Mouse (Mus musculus) E14TG2a.4 (cell line): Measurements from ENCODE around the gene Klhl42.
A peak's percentile ranks its signal among the peaks of the same experiment; 100 is the strongest.

ENCODE experiments used
- H3K27me3 ChIP-seq: 2 replicates; pipeline ENCODE4 v1.6.1; 2014; ENCODE audit warnings: low read length, control low read depth; ENCODE audit not compliant: insufficient read depth
- H3K36me3 ChIP-seq: 2 replicates; pipeline ENCODE4 v1.6.1; 2014; ENCODE audit warnings: low read length, control low read depth; ENCODE audit not compliant: insufficient read depth
- H3K4me1 ChIP-seq: replicated peaks from 2 replicates; pipeline ENCODE4 v1.6.1; 2014; ENCODE audit warnings: low read depth, low read length, control low read depth
- H3K4me3 ChIP-seq: replicated peaks from 2 replicates; pipeline ENCODE4 v1.5.1; 2014; ENCODE audit warnings: mild to moderate bottlenecking, low read length
- H3K9me3 ChIP-seq: 2 replicates; pipeline ENCODE4 v1.6.1; 2014; ENCODE audit warnings: low read length, control low read depth
- CTCF ChIP-seq: conservative IDR thresholded peaks from 2 replicates; pipeline ENCODE4 v1.5.1; 2014; ENCODE audit warnings: low read length
- NANOG ChIP-seq: IDR thresholded peaks from 2 replicates; pipeline ENCODE4 v1.6.1; 2014; ENCODE audit warnings: borderline replicate concordance, low read length, mixed read lengths
- POU5F1 ChIP-seq: IDR thresholded peaks from 2 replicates; pipeline ENCODE4 v1.6.1; 2014; ENCODE audit warnings: low read length, borderline replicate concordance

Klhl42 gene

DNA sequence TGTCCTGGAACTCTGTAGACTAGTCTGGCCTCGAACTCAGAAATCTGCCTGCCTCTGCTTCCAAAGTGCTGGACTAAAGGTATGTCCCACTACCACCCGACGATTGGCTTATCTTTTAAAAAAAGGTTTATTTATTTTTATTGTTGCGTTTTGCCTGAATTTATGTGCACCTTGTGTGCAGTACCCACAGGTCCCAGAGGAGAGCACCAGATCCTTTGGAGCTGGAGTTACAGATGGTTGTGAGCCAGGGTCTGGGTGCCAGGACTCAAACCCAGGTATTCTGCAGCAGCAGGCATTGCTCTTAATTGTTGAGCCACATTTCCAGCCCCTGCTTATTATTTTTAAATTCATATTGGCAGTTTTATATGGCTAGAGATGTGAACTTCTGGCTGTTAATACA lies 4.9 kb downstream of the Klhl42 start:
- Histone ChIP-seq H3K9me3 (no peaks in the 10 kb centered on the region), H3K36me3 (peaks cover 38% of the 10 kb centered on the region), H3K4me3 (no peak overlapping the region), H3K4me1 (peaks cover 64% of the 10 kb centered on the region), H3K27me3 (no peaks in the 10 kb centered on the region)
- TF ChIP-seq POU5F1 (no peak), CTCF (peak; percentile 88)

DNA sequence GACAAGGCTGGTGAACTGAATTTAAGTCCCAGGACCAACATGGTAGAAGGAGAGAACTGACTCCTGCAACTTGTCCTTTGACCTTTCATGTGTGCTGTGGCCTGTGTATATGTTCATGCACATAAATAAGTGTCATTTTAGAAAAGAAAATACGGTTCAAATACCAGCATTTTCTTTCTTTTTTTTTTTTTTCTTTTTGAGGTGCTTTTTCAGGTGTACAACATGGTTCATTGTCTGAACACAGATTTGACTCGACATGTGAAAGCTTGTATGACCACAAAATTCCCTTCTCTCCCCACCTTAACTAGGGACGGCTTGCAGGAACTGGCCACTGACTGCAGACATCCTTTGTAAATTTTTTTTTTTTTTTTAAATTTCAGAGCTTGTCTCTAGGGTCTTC lies 5.8 kb downstream of the Klhl42 start:
- H3K4me3 ChIP-seq, result no peak overlapping the region
- TF ChIP-seq CTCF (no peak), NANOG (no peak), POU5F1 (no peak)
- H3K9me3 ChIP-seq, result no peaks in the 10 kb centered on the region
- peaks cover 46% of the 10 kb centered on the region for H3K36me3 ChIP-seq
- H3K27me3 ChIP-seq, result no peaks in the 10 kb centered on the region
- peaks cover 72% of the 10 kb centered on the region for H3K4me1 ChIP-seq

DNA sequence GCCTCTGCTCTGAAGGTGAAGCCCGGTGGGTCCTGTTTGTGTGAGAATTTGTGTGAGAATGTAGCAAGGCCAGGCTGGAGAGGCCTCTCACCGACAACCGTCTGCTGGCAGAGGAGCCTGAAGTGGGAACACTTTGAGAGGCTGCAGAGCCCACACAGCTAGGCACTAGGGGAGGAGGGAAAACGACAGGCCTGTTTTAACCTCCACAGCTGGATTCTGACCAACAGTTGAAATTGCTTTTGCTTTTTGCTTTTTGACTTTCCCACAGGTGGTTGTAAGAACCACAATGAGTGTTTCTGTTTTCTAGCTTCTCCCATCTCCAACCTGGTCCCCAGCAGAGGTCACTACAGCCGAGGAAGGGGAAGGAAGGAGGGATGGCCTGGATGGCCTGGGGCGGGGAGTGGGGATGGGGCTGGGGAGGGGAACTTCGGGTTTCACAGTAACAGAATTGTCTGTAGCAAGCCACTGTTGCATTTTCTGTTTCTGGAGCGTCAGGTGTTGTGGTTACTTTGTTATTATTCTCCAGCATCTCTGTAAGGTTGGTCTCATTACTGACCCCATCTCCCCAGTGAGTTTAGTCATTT lies 6.3 kb downstream of the Klhl42 start:
- Histone ChIP-seq H3K27me3 (no peaks in the 10 kb centered on the region), H3K36me3 (peaks cover 51% of the 10 kb centered on the region), H3K9me3 (no peaks in the 10 kb centered on the region), H3K4me1 (peaks cover 69% of the 10 kb centered on the region), H3K4me3 (no peak overlapping the region)
- TF ChIP-seq CTCF, result no peak
- no peak for TF ChIP-seq POU5F1
- no peak for TF ChIP-seq NANOG

DNA sequence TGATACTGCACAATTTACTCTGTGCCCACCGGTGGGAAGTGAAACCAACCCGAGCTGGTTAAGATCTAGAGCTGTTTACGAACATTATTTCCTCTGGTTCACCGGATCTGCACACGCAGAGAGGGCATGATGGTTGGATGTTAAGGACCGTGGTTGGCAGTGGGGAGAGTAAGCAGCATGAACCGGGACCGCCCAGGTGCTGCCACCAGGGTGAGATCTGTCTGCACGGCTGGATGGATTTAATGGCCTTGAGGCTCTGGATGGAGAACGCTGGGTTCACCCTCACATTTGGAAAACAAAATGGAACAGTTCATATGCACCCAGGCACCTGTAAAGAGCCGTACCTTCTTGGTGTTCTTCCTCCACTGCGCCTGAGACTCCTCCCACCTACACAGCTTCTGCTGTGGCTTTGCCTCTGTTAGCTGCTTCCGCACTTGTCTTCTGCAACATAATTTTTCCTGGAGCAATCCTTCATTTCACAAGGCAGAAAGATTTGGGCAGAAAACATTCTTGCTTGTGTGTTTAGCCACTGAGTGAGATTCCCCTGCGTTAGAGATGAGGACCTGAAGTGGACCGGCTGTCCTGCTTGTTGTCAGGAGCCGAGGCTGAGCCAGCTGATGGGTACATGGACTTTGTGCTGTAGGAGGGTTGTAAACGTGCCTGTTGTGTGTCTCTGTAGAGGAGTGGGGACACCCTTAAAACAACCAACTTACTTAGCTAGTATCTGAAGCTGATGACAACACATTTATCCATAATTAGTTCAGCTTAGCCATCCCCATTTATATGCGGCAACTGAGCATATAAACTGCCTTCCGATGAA lies 8.5 kb downstream of the Klhl42 start:
- no peak overlapping the region for H3K4me3 ChIP-seq
- peaks cover 51% of the 10 kb centered on the region for H3K36me3 ChIP-seq
- peaks cover 52% of the 10 kb centered on the region for H3K4me1 ChIP-seq
- no peaks in the 10 kb centered on the region for H3K27me3 ChIP-seq
- H3K9me3 ChIP-seq, result no peaks in the 10 kb centered on the region
- TF ChIP-seq POU5F1, result no peak
- TF ChIP-seq CTCF, result no peak
- no peak for TF ChIP-seq NANOG

DNA sequence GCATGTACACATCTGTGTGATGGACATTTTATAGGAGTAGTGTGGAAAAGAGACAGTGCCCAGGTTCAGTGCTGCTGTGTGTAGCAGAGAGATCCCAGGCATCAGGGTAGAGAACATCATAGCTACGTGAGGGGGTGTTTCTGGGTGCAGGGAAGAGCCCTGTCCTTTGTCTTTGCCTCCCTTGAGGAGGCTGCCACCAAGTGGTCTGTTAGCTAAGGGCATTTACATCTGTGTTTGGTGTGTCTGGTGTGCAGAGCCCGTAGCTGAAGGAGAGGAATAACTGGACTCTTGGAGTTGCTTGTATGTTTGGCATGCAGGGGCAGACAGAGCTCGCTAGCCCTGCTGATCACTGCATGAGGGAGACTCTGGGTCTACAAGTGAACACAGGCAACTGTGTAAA lies 11.1 kb downstream of the Klhl42 start:
- Histone ChIP-seq H3K36me3 (peaks cover 48% of the 10 kb centered on the region), H3K9me3 (no peaks in the 10 kb centered on the region), H3K4me1 (peaks cover 58% of the 10 kb centered on the region), H3K4me3 (no peak overlapping the region), H3K27me3 (no peaks in the 10 kb centered on the region)
- TF ChIP-seq CTCF (no peak), POU5F1 (no peak), NANOG (no peak)

DNA sequence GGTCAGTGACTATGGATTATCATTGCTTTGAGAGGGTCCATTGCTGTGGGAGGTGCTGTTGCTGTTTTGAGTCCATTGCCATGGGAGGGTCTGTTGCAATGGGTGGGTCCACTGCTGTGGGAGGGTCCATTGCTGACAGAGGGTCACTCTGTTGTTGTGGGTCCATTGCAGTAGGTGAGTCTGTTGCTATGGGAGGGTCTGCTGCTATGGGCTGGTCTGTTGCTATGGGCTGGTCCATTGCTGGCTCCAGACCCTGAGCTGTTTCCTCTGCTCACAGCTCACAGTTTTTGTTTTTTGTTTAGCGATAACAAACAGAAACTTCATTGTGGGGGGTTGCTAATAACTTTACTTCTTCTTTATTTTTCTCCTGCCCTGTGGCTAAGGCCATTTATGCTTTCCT lies 14.3 kb downstream of the Klhl42 start:
- H3K36me3 ChIP-seq, result peaks cover 76% of the 10 kb centered on the region
- H3K9me3 ChIP-seq, result no peaks in the 10 kb centered on the region
- H3K4me3 ChIP-seq, result no peak overlapping the region
- no peak for TF ChIP-seq NANOG
- no peak for TF ChIP-seq CTCF
- no peak for TF ChIP-seq POU5F1
- H3K27me3 ChIP-seq, result no peaks in the 10 kb centered on the region
- H3K4me1 ChIP-seq, result peaks cover 37% of the 10 kb centered on the region

DNA sequence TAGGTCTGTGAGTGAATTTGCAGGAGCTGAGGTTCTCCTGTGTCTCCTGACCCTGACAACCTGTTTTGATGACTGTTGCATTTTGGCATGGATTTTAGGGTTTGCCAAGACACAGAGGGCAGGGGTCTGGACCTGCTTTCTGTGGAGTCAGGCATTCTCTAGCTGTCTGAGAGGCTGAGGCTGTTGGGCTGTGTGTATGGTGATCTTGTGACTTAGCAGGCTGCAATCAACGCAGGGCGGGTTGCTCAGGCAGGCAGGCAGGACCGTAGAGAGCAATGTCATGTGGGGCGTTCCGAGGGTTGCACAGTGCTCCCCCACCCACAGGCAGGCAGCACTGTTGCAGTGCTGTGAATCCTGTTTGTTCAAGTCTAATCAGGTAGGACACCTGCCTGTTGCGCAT lies 15.5 kb downstream of the Klhl42 start:
- peaks cover 68% of the 10 kb centered on the region for H3K36me3 ChIP-seq
- H3K27me3 ChIP-seq, result no peaks in the 10 kb centered on the region
- H3K4me3 ChIP-seq, result no peak overlapping the region
- TF ChIP-seq CTCF, result no peak
- no peak for TF ChIP-seq POU5F1
- no peak for TF ChIP-seq NANOG
- H3K9me3 ChIP-seq, result no peaks in the 10 kb centered on the region
- peaks cover 25% of the 10 kb centered on the region for H3K4me1 ChIP-seq

DNA sequence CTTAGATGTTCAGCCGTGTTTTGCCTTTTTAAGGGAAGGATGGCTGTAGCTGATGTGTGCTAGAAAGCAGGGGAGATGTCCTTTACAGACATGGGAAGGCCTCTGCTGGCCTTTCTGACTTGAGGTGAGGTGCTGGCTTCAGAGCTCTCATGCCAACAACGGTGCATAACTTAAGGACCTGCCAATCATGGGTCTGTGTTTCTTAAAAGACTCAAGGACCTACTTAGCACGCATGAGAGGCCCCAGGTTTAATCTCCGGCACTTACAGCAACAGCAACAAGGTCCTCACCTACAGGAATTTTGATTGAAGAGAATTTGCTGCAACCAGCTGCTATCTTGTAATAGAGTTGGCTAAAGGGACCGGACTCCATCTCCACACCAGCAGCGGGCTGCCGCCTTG lies 18.1 kb downstream of the Klhl42 start:
- TF ChIP-seq CTCF (no peak), POU5F1 (no peak), NANOG (no peak)
- H3K36me3 ChIP-seq, result peaks cover 54% of the 10 kb centered on the region
- H3K27me3 ChIP-seq, result no peaks in the 10 kb centered on the region
- H3K4me3 ChIP-seq, result no peak overlapping the region
- no peaks in the 10 kb centered on the region for H3K9me3 ChIP-seq
- H3K4me1 ChIP-seq, result peaks cover 28% of the 10 kb centered on the region

DNA sequence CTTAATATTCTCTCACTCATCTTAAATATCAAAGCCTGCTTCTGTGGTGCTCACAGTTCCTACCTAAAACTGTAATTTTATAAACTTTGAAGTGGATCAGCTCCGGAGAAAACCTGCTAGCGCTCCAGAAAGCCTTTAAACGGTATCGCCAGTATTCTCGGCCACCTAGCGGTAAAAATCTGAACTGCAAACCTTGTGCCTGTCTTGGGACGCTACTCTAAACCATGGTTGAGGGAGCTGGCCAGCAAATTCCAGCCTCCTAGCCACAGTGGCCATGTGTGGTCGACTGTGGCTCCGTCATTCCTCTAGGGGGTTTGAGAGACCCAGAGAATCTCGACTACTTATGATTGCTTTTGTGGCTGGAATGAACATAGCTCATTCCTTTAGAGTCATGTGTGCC lies 25.4 kb downstream of the Klhl42 start:
- Histone ChIP-seq H3K9me3 (no peaks in the 10 kb centered on the region), H3K27me3 (no peaks in the 10 kb centered on the region), H3K4me3 (no peak overlapping the region), H3K4me1 (peaks cover 14% of the 10 kb centered on the region), H3K36me3 (peaks cover 6% of the 10 kb centered on the region; the same call in 1 of the 2 replicates)
- peak; percentile 79 for TF ChIP-seq CTCF
- TF ChIP-seq POU5F1, result no peak
